23 mouse cellular contexts compared by ENCODE assay signal in genomic region chr11:38158310-38158709, GRCm38 (mm10).
"Had no signal": no experiment of that assay in that cellular context is flagged by ENCODE, and none has a peak within 500 bp of the region (broad histone marks: within the 10 kb centered on the region; RNA-seq: fewer than 3 reads in every experiment).

No protein-coding gene starts in this region.

- H3K36me3 ChIP-seq: limb, embryonic 12.5 days; limb, embryonic 15.5 days; midbrain, embryonic 10.5 days; midbrain, embryonic 13.5 days; neural tube, embryonic 13.5 days had no signal

- H3K4me3 ChIP-seq: limb, embryonic 12.5 days; limb, embryonic 15.5 days; megakaryocyte, embryonic 14.5 days; midbrain, embryonic 10.5 days; midbrain, embryonic 13.5 days; myocyte; neural tube, embryonic 13.5 days had no signal

- H3K27ac ChIP-seq: limb, embryonic 12.5 days; limb, embryonic 15.5 days; liver, embryonic 14.5 days; midbrain, embryonic 10.5 days; midbrain, embryonic 13.5 days; neural tube, embryonic 13.5 days had no signal

- DNase-seq: kidney, adult 18-20 months; kidney, adult 9 months; kidney, postnatal 14 days; kidney, postnatal 4 days; left cerebral cortex, postnatal 4 days; liver, postnatal 0 days; lung, embryonic 14.5 days; lung, postnatal 10 days; lung, postnatal 36 days; thymus, adult 2 months; thymus, postnatal 14 days; thymus, postnatal 4 days had no signal

- ATAC-seq: inflammation-experienced regulatory T-cells, adult 6 months; intestine, embryonic 16.5 days; liver, postnatal 0 days; midbrain, embryonic 13.5 days had no signal

- H3K27me3 ChIP-seq: limb, embryonic 12.5 days; limb, embryonic 15.5 days; megakaryocyte, embryonic 14.5 days; midbrain, embryonic 13.5 days; neural tube, embryonic 13.5 days had no signal

- H3K4me1 ChIP-seq: limb, embryonic 12.5 days; limb, embryonic 15.5 days; megakaryocyte, embryonic 14.5 days; midbrain, embryonic 10.5 days; midbrain, embryonic 13.5 days; neural tube, embryonic 13.5 days had no signal

- H3K4me2 ChIP-seq: limb, embryonic 12.5 days; limb, embryonic 15.5 days; liver, embryonic 11.5 days; lung, embryonic 14.5 days; midbrain, embryonic 13.5 days; neural tube, embryonic 13.5 days had no signal

- H3K9ac ChIP-seq: limb, embryonic 12.5 days; limb, embryonic 15.5 days; liver, embryonic 14.5 days; liver, postnatal 0 days; lung, embryonic 14.5 days; midbrain, embryonic 13.5 days; neural tube, embryonic 13.5 days had no signal

- H3K9me3 ChIP-seq: limb, embryonic 12.5 days; limb, embryonic 15.5 days; megakaryocyte, embryonic 14.5 days; midbrain, embryonic 10.5 days; midbrain, embryonic 13.5 days; neural tube, embryonic 13.5 days had no signal
